Mouse (Mus musculus) neural tube, embryonic 12.5 days (tissue): ENCODE measurements around the gene Sall4. TPM values are rescaled to one million over a fixed set of nuclear protein-coding genes. Genes with fewer than 3 reads are reported as not detected.

Experiments
- ATAC-seq: fragments of 200-750 bp; cut with Nextera tagmentation; 2 replicates; pipeline ENCODE4 v1.8.0; 2017; ENCODE audit warnings: low read depth, mild to moderate bottlenecking, moderate TSS enrichment, moderate library complexity; ENCODE audit not compliant: low FRiP score
- H3K27ac ChIP-seq: fragments of 300-500 bp; sonication (generic); 2 replicates; pipeline ENCODE4 v1.5.1; 2016
- H3K27me3 ChIP-seq: fragments of 300-500 bp; sonication (generic); replicated peaks from 2 replicates; pipeline ENCODE4 v1.6.1; 2016; ENCODE audit warnings: mild to moderate bottlenecking
- H3K36me3 ChIP-seq: fragments of 300-500 bp; sonication (generic); 2 replicates; pipeline ENCODE4 v1.6.1; 2016; ENCODE audit warnings: mild to moderate bottlenecking
- H3K4me1 ChIP-seq: fragments of 300-500 bp; sonication (generic); 2 replicates; pipeline ENCODE4 v1.6.1; 2016
- H3K4me2 ChIP-seq: fragments of 300-500 bp; sonication (generic); replicated peaks from 2 replicates; pipeline ENCODE4 v1.6.1; 2016; ENCODE audit warnings: mild to moderate bottlenecking
- H3K4me3 ChIP-seq: fragments of 300-500 bp; sonication (generic); 2 replicates; pipeline ENCODE4 v1.5.1; 2016
- H3K9ac ChIP-seq: fragments of 300-500 bp; sonication (generic); 2 replicates; pipeline ENCODE4 v1.6.1; 2016; ENCODE audit warnings: mild to moderate bottlenecking
- H3K9me3 ChIP-seq: fragments of 300-500 bp; sonication (generic); 2 replicates; pipeline ENCODE4 v1.6.1; 2016; ENCODE audit warnings: mild to moderate bottlenecking
- WGBS: fragments of 180-500 bp; shearing (Covaris S2); methylation state at CpG from one replicate; pipeline ENCODE4 v1.1.7; 2016; 5-methylcytosine and 5-hydroxymethylcytosine counted together
- polyA plus RNA-seq: library from polyadenylated mRNA; unstranded; fragments of >200 nt; fragmentation: Nextera tagmentation; extraction: Ambion mirVana; gene quantifications from 2 replicates; pipeline ENCODE4 v1.2.1, GENCODE M21; 2016

The Sall4 gene
- polyA plus RNA-seq = 2.6 and 3.5 TPM in 2 replicates

GRCm38 (mm10) chr2:168767582-168767981, at the start of gene Sall4:
Gene Sall4 (minus strand): TSS chr2:168767943.
- Histone ChIP-seq H3K27me3 (peaks cover 27% of the 10 kb centered on the region), H3K4me2 (peak within 1 kb of the TSS; percentile 94), H3K4me1 (peaks cover 40% of the 10 kb centered on the region), H3K36me3 (no peaks in the 10 kb centered on the region), H3K9ac (peak within 1 kb of the TSS; percentile 65), H3K27ac (no peak within 1 kb of the TSS), H3K9me3 (no peaks in the 10 kb centered on the region), H3K4me3 (peak within 1 kb of the TSS; percentile 48)
- no peak for ATAC-seq
- WGBS = 14% methylated on average over 10 of the region's 10 CpGs

GRCm38 (mm10) chr2:168813243-168813642, 45.5 kb upstream of the Sall4 start:
- no peak overlapping the region for H3K9ac ChIP-seq
- H3K9me3 ChIP-seq = no peaks in the 10 kb centered on the region
- H3K27me3 ChIP-seq = no peaks in the 10 kb centered on the region
- H3K36me3 ChIP-seq = no peaks in the 10 kb centered on the region
- WGBS = 39% methylated on average over 6 of the region's 6 CpGs
- no peak overlapping the region for H3K4me2 ChIP-seq
- no peak overlapping the region for H3K4me3 ChIP-seq
- ATAC-seq = no peak
- H3K4me1 ChIP-seq = peaks cover 5% of the 10 kb centered on the region
- H3K27ac ChIP-seq = no peak overlapping the region

DNA sequence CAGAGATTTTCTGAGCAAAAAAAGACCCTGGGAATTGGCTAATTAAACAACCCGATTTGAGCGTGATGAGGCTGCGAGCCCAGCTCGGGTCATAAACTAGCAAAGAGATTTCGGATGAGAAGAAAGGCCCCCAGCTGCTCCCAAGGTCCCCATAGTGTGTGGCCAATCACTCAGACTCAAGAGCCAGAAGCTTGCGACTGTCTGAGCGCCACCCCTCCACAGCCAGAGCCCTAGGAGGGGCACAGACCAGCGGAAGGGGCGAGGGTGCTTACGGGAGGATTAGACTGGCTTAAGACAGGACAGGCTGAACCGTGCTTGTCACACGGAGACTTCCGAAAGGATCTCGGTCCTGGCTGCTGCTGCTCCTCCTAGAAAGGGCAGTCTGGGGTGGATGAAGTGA, 42.2 kb upstream of the Sall4 start:
- ATAC-seq = peak; percentile 75
- Histone ChIP-seq H3K4me1 (peaks cover 14% of the 10 kb centered on the region), H3K36me3 (no peaks in the 10 kb centered on the region), H3K27ac (no peak overlapping the region), H3K9me3 (no peaks in the 10 kb centered on the region), H3K4me3 (no peak overlapping the region), H3K4me2 (peak overlapping the region; percentile 51), H3K27me3 (no peaks in the 10 kb centered on the region), H3K9ac (0 out of 2 replicates have a peak overlapping the region, but pooled peaks have one; percentile 30)
- WGBS = 2% methylated on average over 14 of the region's 14 CpGs

DNA sequence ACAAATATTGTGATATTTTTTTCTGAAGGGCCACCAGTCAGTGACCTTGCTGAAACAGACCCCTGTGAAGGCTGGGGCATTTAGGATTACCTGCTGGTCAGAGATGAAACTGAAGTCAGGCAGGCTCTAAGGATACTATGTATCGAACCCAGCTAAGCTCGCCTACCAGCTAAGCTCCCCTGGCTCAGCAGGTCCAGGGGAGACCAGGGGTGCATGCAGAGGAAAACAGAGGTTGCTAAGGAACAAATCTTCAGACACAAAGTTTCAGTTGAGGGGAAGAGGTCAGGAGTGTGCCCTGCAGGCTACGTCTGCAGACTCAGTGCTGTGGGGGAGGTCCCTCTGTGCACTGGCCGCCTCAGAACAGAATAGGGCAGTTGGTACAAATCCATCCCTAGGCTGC, 39.9 kb upstream of the Sall4 start:
- Histone ChIP-seq H3K27me3 (no peaks in the 10 kb centered on the region), H3K9me3 (no peaks in the 10 kb centered on the region), H3K27ac (no peak overlapping the region), H3K36me3 (no peaks in the 10 kb centered on the region), H3K4me1 (peaks cover 19% of the 10 kb centered on the region), H3K9ac (no peak overlapping the region), H3K4me3 (no peak overlapping the region), H3K4me2 (no peak overlapping the region)
- ATAC-seq = no peak
- WGBS = 16% methylated on average over 4 of the region's 4 CpGs

DNA sequence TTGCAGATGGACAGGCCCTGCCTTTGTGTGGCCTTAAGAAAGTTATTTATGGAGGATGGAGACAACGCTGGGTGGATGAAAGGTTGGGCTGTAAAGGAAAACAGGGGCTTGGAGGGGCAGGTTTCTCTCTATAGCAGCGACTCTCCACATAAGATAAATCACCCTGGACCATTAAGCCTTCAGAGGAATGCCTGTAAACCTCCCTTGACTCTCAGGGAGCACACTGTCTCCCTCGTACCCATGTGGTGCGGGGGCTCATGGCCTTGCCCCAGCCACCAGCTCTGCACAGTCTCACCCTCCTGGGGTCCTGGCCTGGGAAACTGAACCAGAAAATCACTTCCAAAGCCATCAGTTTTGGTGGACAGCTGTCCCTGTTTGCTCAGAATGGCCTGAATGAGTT, 36.1 kb upstream of the Sall4 start:
- 7% methylated on average over 4 of the region's 4 CpGs for WGBS
- H3K9ac ChIP-seq = no peak overlapping the region
- H3K27ac ChIP-seq = no peak overlapping the region
- ATAC-seq = 0 out of 2 replicates have a peak, but pooled peaks have one; percentile 17
- peaks cover 14% of the 10 kb centered on the region for H3K4me1 ChIP-seq
- no peak overlapping the region for H3K4me2 ChIP-seq
- no peaks in the 10 kb centered on the region for H3K36me3 ChIP-seq
- H3K9me3 ChIP-seq = no peaks in the 10 kb centered on the region
- no peaks in the 10 kb centered on the region for H3K27me3 ChIP-seq
- H3K4me3 ChIP-seq = no peak overlapping the region

DNA sequence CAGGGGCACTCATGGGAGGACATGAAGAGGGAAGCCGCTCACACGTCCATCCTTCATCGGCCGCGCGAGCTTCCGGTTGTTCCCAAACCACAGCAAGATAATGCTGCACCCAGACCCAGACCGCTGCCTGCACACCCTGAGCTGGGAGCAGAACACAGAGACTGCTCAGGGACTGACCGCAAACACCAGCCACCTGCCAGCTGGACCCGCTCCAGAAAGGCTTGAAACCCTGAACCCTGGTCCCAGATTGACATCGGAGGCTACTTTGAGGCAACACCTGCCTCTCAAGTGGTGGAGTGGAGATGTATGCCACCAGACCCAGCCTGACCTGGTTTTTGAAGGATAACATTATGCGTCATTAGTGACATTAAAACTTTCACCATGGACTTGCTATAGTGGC, 31.6 kb upstream of the Sall4 start:
- H3K4me3 ChIP-seq = no peak overlapping the region
- no peaks in the 10 kb centered on the region for H3K27me3 ChIP-seq
- no peak overlapping the region for H3K9ac ChIP-seq
- no peak overlapping the region for H3K4me2 ChIP-seq
- H3K36me3 ChIP-seq = no peaks in the 10 kb centered on the region
- H3K9me3 ChIP-seq = no peaks in the 10 kb centered on the region
- ATAC-seq = no peak
- no peak overlapping the region for H3K27ac ChIP-seq
- 86% methylated on average over 12 of the region's 12 CpGs for WGBS
- H3K4me1 ChIP-seq = peaks cover 5% of the 10 kb centered on the region; the same call in 1 of the 2 replicates

GRCm38 (mm10) chr2:168798921-168799320, 31.2 kb upstream of the Sall4 start:
- no peak overlapping the region for H3K4me2 ChIP-seq
- 90% methylated on average over 7 of the region's 7 CpGs for WGBS
- ATAC-seq = no peak

GRCm38 (mm10) chr2:168791115-168791802, 23.5 kb upstream of the Sall4 start:
- Histone ChIP-seq H3K4me1 (peaks cover 9% of the 10 kb centered on the region; the same call in 1 of the 2 replicates), H3K27ac (no peak overlapping the region; the same call in 1 of the 2 replicates), H3K27me3 (no peaks in the 10 kb centered on the region), H3K9ac (no peak overlapping the region), H3K9me3 (no peaks in the 10 kb centered on the region), H3K4me3 (no peak overlapping the region), H3K36me3 (no peaks in the 10 kb centered on the region), H3K4me2 (no peak overlapping the region)
- peak; percentile 82 for ATAC-seq
- WGBS = 55% methylated on average over 4 of the region's 4 CpGs

More at GRCm38 (mm10) chr2:168798921-168799320, 31.2 kb upstream of the Sall4 start:
- Histone ChIP-seq H3K4me3 (no peak overlapping the region), H3K4me1 (peaks cover 5% of the 10 kb centered on the region; the same call in 1 of the 2 replicates), H3K27ac (no peak overlapping the region), H3K27me3 (no peaks in the 10 kb centered on the region), H3K9ac (no peak overlapping the region), H3K9me3 (no peaks in the 10 kb centered on the region), H3K36me3 (no peaks in the 10 kb centered on the region)

DNA sequence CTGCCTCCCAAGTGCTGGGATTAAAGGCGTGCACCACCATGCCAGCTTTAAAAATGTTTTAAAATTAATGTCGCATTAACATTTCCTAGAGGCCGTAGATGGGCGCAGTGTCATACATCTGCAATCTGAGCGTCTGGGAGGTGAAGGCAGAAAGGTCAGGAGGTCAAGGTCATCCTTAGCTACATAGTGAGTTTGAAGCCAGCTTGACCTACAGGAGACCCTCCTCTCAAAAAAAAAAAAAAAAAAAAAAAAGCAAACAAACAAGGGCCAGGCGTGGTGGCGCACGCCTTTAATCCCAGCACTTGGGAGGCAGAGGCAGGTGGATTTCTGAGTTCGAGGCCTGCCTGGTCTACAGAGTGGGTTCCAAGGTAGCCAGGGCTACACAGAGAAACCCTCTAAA, 18.4 kb upstream of the Sall4 start:
- ATAC-seq = no peak

GRCm38 (mm10) chr2:168780596-168780995, 12.9 kb upstream of the Sall4 start:
- no peak for ATAC-seq
- Histone ChIP-seq H3K4me2 (0 out of 2 replicates have a peak overlapping the region, but pooled peaks have one; percentile 36), H3K9ac (no peak overlapping the region), H3K4me3 (no peak overlapping the region), H3K4me1 (peaks cover 12% of the 10 kb centered on the region), H3K27me3 (no peaks in the 10 kb centered on the region), H3K27ac (no peak overlapping the region), H3K36me3 (no peaks in the 10 kb centered on the region), H3K9me3 (no peaks in the 10 kb centered on the region)
- 37% methylated on average over 9 of the region's 9 CpGs for WGBS

More for the DNA sequence above, 18.4 kb upstream of the Sall4 start:
- WGBS = 87% methylated on average over 9 of the region's 9 CpGs
- no peaks in the 10 kb centered on the region for H3K36me3 ChIP-seq
- no peak overlapping the region for H3K4me2 ChIP-seq
- H3K9me3 ChIP-seq = no peaks in the 10 kb centered on the region
- no peak overlapping the region for H3K9ac ChIP-seq
- no peak overlapping the region for H3K4me3 ChIP-seq
- H3K4me1 ChIP-seq = peaks cover 6% of the 10 kb centered on the region; the same call in 1 of the 2 replicates
- H3K27ac ChIP-seq = no peak overlapping the region
- no peaks in the 10 kb centered on the region for H3K27me3 ChIP-seq

DNA sequence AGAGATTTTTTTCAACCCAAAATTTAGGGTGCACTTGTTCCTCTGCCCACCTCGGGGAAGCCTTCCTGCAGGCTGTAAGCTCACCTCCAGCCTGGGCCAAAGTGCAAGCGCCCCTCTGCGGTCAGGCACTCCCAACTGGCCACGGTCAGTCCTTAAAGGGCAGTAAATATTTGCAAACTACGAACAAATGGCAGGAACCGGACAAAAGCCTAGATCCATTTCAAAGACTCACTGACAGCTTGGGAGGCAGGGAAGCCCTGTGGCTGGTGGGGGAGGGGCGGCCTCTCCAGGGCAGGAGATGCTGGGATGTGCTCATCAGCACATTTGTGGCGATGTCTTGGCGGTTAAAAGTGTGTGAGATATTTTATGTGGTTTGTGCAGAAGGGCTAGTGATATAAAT, 12.3 kb upstream of the Sall4 start:
- H3K9me3 ChIP-seq = no peaks in the 10 kb centered on the region
- H3K27me3 ChIP-seq = no peaks in the 10 kb centered on the region
- no peak overlapping the region for H3K4me3 ChIP-seq
- H3K4me2 ChIP-seq = peak overlapping the region; percentile 36
- no peak for ATAC-seq
- 5% methylated on average over 9 of the region's 9 CpGs for WGBS
- H3K36me3 ChIP-seq = no peaks in the 10 kb centered on the region
- peak overlapping the region; percentile 15; the same call in 1 of the 2 replicates for H3K27ac ChIP-seq
- no peak overlapping the region for H3K9ac ChIP-seq
- peaks cover 12% of the 10 kb centered on the region for H3K4me1 ChIP-seq

GRCm38 (mm10) chr2:168777481-168777880, 9.7 kb upstream of the Sall4 start:
- no peak overlapping the region for H3K9ac ChIP-seq
- H3K4me2 ChIP-seq = no peak overlapping the region
- H3K27ac ChIP-seq = no peak overlapping the region

DNA sequence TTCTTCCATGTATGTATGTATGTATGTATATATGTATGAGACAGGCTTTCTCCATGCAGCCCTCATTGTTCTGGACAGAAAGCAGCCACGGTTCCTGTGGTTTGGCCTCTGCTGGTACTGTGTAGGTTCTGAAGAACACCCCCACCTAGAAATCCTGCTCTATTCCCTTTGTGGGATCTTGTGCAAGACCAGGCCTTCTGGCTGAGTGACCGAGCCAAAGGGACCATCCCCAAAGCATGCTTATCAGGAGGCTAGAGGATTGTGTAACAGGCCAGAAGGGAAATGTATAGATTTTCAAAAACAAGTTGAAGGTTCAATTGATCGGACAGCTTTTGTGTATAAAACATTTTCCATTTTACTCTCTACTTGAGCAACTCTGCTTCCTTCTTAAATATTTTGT, 8.5 kb upstream of the Sall4 start:
- Histone ChIP-seq H3K27me3 (no peaks in the 10 kb centered on the region), H3K9ac (no peak overlapping the region), H3K4me1 (peaks cover 12% of the 10 kb centered on the region), H3K27ac (no peak overlapping the region), H3K4me3 (no peak overlapping the region), H3K9me3 (no peaks in the 10 kb centered on the region), H3K36me3 (no peaks in the 10 kb centered on the region), H3K4me2 (no peak overlapping the region)
- 91% methylated on average over 3 of the region's 3 CpGs for WGBS
- no peak for ATAC-seq

More at GRCm38 (mm10) chr2:168777481-168777880, 9.7 kb upstream of the Sall4 start:
- ATAC-seq = no peak
- H3K36me3 ChIP-seq = no peaks in the 10 kb centered on the region
- H3K4me1 ChIP-seq = peaks cover 12% of the 10 kb centered on the region
- no peak overlapping the region for H3K4me3 ChIP-seq
- no peaks in the 10 kb centered on the region for H3K9me3 ChIP-seq
- no peaks in the 10 kb centered on the region for H3K27me3 ChIP-seq
